Mouse (Mus musculus) lung, adult 2 months (tissue): ENCODE measurements around the gene Ska3.

Experiments used
- CTCF ChIP-seq: fragments of 200-500 bp; IDR thresholded peaks from 2 replicates; pipeline ENCODE4 v1.5.1; 2011; ENCODE audit warnings: mild to moderate bottlenecking, low read length, control low read depth; ENCODE audit not compliant: insufficient read depth
- POLR2A ChIP-seq: fragments of 200-500 bp; IDR thresholded peaks from 2 replicates; pipeline ENCODE4 v1.6.1; 2011; ENCODE audit warnings: low read depth, mild to moderate bottlenecking, control low read depth, low read length, borderline replicate concordance; ENCODE audit errors: extremely low read depth

DNA sequence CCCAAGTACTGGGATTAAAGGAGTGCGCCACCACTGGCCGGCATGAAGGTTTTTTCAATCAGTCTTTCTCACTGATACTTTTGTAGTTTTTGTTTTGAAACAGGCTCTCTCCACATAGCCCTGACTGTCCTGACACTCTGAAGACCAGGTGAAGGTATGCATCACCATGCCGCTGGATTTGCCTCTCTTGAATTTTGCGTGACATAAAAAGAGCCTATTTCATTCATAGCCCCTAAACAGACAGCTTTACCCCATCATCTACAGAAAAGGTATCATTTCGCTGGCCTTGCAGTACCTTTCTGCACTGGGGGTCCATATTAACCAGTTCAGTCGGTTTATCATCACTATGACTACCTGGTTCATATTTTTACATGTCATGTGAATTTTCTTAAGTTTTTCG is 28.4 kb downstream of the Ska3 start:
- no peak for TF ChIP-seq CTCF
- no peak for TF ChIP-seq POLR2A
